Mouse (Mus musculus) embryonic fibroblast, embryonic 13.5 days (primary cell): ENCODE results near the gene Mrgprg.

Experiments used
- CTCF ChIP-seq: IDR thresholded peaks from 2 replicates; pipeline ENCODE4 v1.5.1; 2011; ENCODE audit warnings: mild to moderate bottlenecking, control low read depth, low read length, moderate library complexity, borderline replicate concordance; ENCODE audit not compliant: insufficient read depth
- POLR2A ChIP-seq: IDR thresholded peaks from 2 replicates; pipeline ENCODE4 v1.6.1; 2011; ENCODE audit warnings: low read depth, mild to moderate bottlenecking, control low read depth, low read length, moderate library complexity

GRCm38 (mm10) chr7:143769461-143769860, 2.7 kb upstream of the Mrgprg start:
- TF ChIP-seq POLR2A (no peak), CTCF (no peak)
